Mouse (Mus musculus): ENCODE results near the gene Thra.

DNA sequence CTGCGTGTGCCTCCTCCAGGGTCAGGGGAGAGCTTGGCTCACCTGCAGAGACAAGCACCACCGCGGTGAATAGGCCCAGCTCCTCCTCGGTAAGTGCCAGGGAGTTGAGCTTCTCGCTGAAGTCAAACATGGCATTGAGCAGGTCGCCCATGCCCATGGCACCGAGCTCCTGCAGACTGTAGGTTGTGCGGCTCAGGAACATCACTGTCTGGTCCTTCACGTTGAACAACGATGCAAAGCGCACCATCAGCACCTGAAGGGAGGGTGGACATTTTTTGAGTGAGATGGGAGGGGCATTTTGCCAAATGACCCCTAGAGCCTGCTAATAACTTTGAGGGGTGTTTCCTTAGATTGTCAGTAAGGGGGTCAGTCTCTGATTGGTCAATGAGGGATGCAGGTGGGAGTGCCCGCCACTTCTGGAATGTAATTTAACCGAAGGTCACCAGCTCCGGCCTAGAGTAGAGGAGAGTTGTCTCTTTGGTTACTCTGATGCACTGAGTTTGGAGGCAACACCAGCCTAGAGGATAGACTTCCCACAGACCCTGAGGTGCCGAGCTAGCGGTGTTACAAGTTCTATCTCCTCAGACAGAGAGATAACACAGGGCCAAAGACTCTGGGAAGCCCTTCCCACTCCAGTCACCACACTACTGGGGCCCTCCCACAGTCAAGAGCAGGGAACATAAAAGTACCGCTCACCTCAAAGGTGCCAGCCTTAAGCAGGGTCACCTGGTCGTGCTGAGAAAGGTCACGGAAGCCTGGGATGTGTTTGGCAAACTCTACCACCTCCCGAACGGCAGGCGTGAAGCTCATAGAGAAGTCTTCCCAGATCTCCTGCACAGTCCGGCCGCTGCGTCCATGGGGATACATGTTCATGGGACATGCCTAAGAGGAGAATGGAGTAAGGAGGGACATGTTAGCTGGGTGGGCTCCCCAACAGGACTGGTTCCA lies 28.8 kb downstream of the Thra start:
- TF ChIP-seq CTCF (IDR thresholded peaks at IDR 0.05) (no peak), POLR2A (IDR thresholded peaks at IDR 0.05; ENCODE audit: insufficient read depth, low read depth, low read length) (peak; percentile 8), EP300 (IDR thresholded peaks at IDR 0.05; ENCODE audit: insufficient read depth, low read depth, low read length) (0 out of 2 replicates have a peak, but pooled peaks have one; percentile 42)
